Mouse (Mus musculus) lung, postnatal 0 days (tissue): ENCODE measurements around the gene Chst8.

Experiments used
- CTCF ChIP-seq: IDR thresholded peaks from 2 replicates; pipeline ENCODE4 v1.5.1; 2016; ENCODE audit warnings: antibody characterized with exemption, mild to moderate bottlenecking
- EP300 ChIP-seq: IDR thresholded peaks from 2 replicates; pipeline ENCODE4 v1.6.1; 2016; ENCODE audit warnings: antibody characterized with exemption, mild to moderate bottlenecking, control low read depth

GRCm38 (mm10) chr7:34690111-34690510, 122.4 kb downstream of the Chst8 start:
- TF ChIP-seq CTCF = no peak
- no peak for TF ChIP-seq EP300
